Mouse (Mus musculus) liver, embryonic 16.5 days (tissue): ENCODE measurements around the gene Mpg. TPM values are rescaled to one million over a fixed set of nuclear protein-coding genes. Genes with fewer than 3 reads are reported as not detected.

Source experiments
- ATAC-seq: fragments of 200-750 bp; cut with Nextera tagmentation; 2 replicates; pipeline ENCODE4 v1.8.0; 2017; ENCODE audit warnings: low read depth, mild to moderate bottlenecking, moderate number of reproducible peaks, moderate library complexity
- H3K27ac ChIP-seq: fragments of 300-500 bp; sonication (generic); 2 replicates; pipeline ENCODE4 v1.5.1; 2014; ENCODE audit warnings: mild to moderate bottlenecking, low read length
- H3K27me3 ChIP-seq: fragments of 300-500 bp; sonication (generic); 2 replicates; pipeline ENCODE4 v1.6.1; 2014; ENCODE audit warnings: low read depth, low read length, mixed read lengths; ENCODE audit not compliant: control insufficient read depth, insufficient read depth
- H3K36me3 ChIP-seq: fragments of 300-500 bp; sonication (generic); 2 replicates; pipeline ENCODE4 v1.6.1; 2014; ENCODE audit warnings: mild to moderate bottlenecking; ENCODE audit not compliant: control insufficient read depth, insufficient read depth
- H3K4me1 ChIP-seq: fragments of 300-500 bp; sonication (generic); 2 replicates; pipeline ENCODE4 v1.6.1; 2014; ENCODE audit warnings: low read depth, low read length, mixed read lengths; ENCODE audit not compliant: control insufficient read depth
- H3K4me2 ChIP-seq: fragments of 300-500 bp; sonication (generic); 2 replicates; pipeline ENCODE4 v1.6.1; 2014; ENCODE audit warnings: low read depth, low read length, mixed read lengths
- H3K4me3 ChIP-seq: fragments of 300-500 bp; sonication (generic); 2 replicates; pipeline ENCODE4 v1.5.1; 2014; ENCODE audit warnings: low read depth, mild to moderate bottlenecking, low read length
- H3K9ac ChIP-seq: fragments of 300-500 bp; sonication (generic); 2 replicates; pipeline ENCODE4 v1.6.1; 2014; ENCODE audit warnings: low read depth, low read length
- H3K9me3 ChIP-seq: fragments of 300-500 bp; sonication (generic); replicated peaks from 2 replicates; pipeline ENCODE4 v1.6.1; 2016; ENCODE audit warnings: low read length; ENCODE audit not compliant: control insufficient read depth
- WGBS: fragments of 180-500 bp; shearing (Covaris S2); extraction: QIAGEN DNeasy Blood & Tissue Kit; methylation state at CpG from one replicate; pipeline ENCODE4 v1.1.7; 2014; ENCODE audit not compliant: insufficient replicate concordance; 5-methylcytosine and 5-hydroxymethylcytosine counted together
- polyA plus RNA-seq: library from polyadenylated mRNA; unstranded; fragments of >200 nt; fragmentation: Nextera tagmentation; extraction: Ambion mirVana; gene quantifications from 2 replicates; pipeline ENCODE4 v1.2.1, GENCODE M21; 2015

The Mpg gene
- polyA plus RNA-seq, 1 experiment from 2014 or later = 19.6 TPM

DNA sequence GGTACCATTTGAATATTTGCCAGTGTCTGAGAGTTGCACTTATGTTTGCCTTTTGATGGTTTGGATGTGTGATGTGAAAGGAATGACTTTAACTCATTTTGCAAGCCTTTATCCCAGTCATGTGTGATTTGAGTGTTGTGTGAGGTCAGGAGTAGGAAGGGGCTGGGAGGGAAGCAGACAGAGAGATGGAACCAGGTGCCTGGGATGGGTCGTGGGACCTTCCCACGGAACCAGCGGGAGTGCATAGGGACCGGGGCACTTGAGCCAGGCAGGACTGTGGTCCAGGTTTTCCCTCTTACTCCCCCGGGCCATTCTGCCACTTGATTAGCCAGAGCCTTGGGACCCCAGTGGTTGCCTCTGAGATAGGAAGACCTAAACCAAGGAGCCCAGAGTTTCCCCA is 41.7 kb downstream of the Mpg start:
- Histone ChIP-seq H3K4me1 (peaks cover 64% of the 10 kb centered on the region), H3K36me3 (no peaks in the 10 kb centered on the region), H3K27ac (peak overlapping the region; percentile 99), H3K27me3 (no peaks in the 10 kb centered on the region), H3K9ac (peak overlapping the region; percentile 98), H3K4me3 (peak overlapping the region; percentile 85), H3K9me3 (no peaks in the 10 kb centered on the region), H3K4me2 (peak overlapping the region; percentile 74)
- ATAC-seq = peak; percentile 3; the same call in 1 of the 2 replicates
- 17% methylated on average over 5 of the region's 5 CpGs for WGBS

DNA sequence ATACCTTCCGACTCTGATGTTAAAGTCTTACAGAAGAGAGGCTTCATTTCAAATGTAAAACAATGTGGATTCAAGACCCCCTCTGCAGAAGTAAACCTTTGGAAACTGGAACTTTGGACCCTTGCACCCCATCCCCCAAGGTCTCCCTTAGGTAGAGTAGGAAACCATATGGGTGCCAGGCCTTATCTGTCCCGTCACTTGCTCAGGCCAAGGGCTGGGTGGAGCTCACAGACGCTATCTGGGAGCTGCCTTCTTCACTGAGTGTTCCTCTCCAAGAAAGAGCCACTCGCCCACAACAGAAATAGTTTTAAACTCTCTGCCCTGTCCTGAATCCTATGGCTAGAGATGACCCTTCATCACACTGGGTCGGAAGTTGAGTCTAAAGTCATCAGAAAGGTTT is 42.6 kb downstream of the Mpg start:
- H3K27me3 ChIP-seq = no peaks in the 10 kb centered on the region
- H3K4me2 ChIP-seq = peak overlapping the region; percentile 74
- peak; percentile 87 for ATAC-seq
- peaks cover 57% of the 10 kb centered on the region for H3K4me1 ChIP-seq
- H3K9ac ChIP-seq = peak overlapping the region; percentile 98
- H3K36me3 ChIP-seq = no peaks in the 10 kb centered on the region
- H3K27ac ChIP-seq = peak overlapping the region; percentile 99
- 19% methylated on average over 5 of the region's 5 CpGs for WGBS
- peak overlapping the region; percentile 85 for H3K4me3 ChIP-seq
- no peaks in the 10 kb centered on the region for H3K9me3 ChIP-seq

- WGBS = 42% methylated on average over 4 of the region's 4 CpGs
- peaks cover 40% of the 10 kb centered on the region for H3K4me1 ChIP-seq
- H3K4me2 ChIP-seq = no peak overlapping the region
- no peaks in the 10 kb centered on the region for H3K36me3 ChIP-seq
- H3K4me3 ChIP-seq = no peak overlapping the region
- no peak for ATAC-seq
- H3K9ac ChIP-seq = peak overlapping the region; percentile 45
- no peaks in the 10 kb centered on the region for H3K9me3 ChIP-seq
- peak overlapping the region; percentile 73 for H3K27ac ChIP-seq
- no peaks in the 10 kb centered on the region for H3K27me3 ChIP-seq
Measured at GRCm38 (mm10) chr11:32271178-32271577, 44.9 kb downstream of the Mpg start.

- Histone ChIP-seq H3K9me3 (no peaks in the 10 kb centered on the region), H3K36me3 (no peaks in the 10 kb centered on the region), H3K9ac (0 out of 2 replicates have a peak within 1 kb of the TSS, but pooled peaks have one; percentile 23), H3K4me3 (no peak within 1 kb of the TSS), H3K4me2 (no peak within 1 kb of the TSS), H3K4me1 (peaks cover 25% of the 10 kb centered on the region), H3K27ac (peak within 1 kb of the TSS; percentile 43; the same call in 1 of the 2 replicates), H3K27me3 (peaks cover 16% of the 10 kb centered on the region)
- ATAC-seq = no peak
- WGBS = 72% methylated on average over 3 of the region's 3 CpGs
Measured at GRCm38 (mm10) chr11:32276347-32276746, 50.0 kb downstream of the Mpg start, which contains the start of gene Hba-x. Gene Hba-x, plus strand, starts transcription at chr11:32276400.

GRCm38 (mm10) chr11:32277736-32278457 is 51.6 kb downstream of the Mpg start:
- no peak for ATAC-seq
- 69% methylated on average over 21 of the region's 21 CpGs for WGBS
- Histone ChIP-seq H3K4me1 (peaks cover 29% of the 10 kb centered on the region), H3K36me3 (no peaks in the 10 kb centered on the region), H3K9me3 (no peaks in the 10 kb centered on the region), H3K27me3 (peaks cover 16% of the 10 kb centered on the region), H3K4me2 (no peak overlapping the region), H3K4me3 (no peak overlapping the region), H3K9ac (no peak overlapping the region), H3K27ac (no peak overlapping the region)

DNA sequence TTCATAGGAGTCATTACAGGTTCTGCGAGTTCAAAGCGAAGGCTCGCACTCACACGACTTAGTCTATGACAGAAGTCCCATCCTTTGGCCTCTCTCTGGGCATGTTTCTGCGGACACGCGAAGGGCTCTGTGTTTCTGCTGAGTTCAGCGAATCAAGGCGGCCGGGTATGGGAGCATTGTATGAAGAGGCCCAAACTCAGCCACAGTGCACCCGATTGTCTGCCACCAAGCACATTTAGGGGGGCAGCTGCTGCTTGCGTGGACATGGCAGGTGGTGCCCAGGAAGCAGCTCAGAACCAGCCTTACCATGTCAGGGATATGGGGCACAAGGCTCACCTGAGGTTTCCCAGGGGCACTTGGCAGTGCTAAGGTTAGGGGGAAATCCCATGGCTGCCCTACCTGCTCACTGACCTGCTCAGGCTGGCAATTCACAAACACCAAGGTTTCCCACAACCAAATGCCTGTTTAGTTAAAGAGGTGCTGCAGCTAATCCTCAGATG is 52.2 kb downstream of the Mpg start:
- H3K9ac ChIP-seq = peak overlapping the region; percentile 17; the same call in 1 of the 2 replicates
- 76% methylated on average over 12 of the region's 12 CpGs for WGBS

GRCm38 (mm10) chr11:32280646-32281045 is 54.3 kb downstream of the Mpg start:
- no peak for ATAC-seq
- Histone ChIP-seq H3K9ac (peak overlapping the region; percentile 78), H3K4me2 (peak overlapping the region; percentile 71), H3K4me1 (peaks cover 29% of the 10 kb centered on the region), H3K27ac (peak overlapping the region; percentile 98), H3K4me3 (no peak overlapping the region), H3K27me3 (peaks cover 16% of the 10 kb centered on the region), H3K9me3 (no peaks in the 10 kb centered on the region), H3K36me3 (no peaks in the 10 kb centered on the region)
- WGBS = 50% methylated on average over 2 of the region's 2 CpGs

More for the DNA sequence above, 52.2 kb downstream of the Mpg start:
- H3K4me3 ChIP-seq = no peak overlapping the region
- ATAC-seq = no peak
- no peaks in the 10 kb centered on the region for H3K36me3 ChIP-seq
- H3K27me3 ChIP-seq = peaks cover 16% of the 10 kb centered on the region
- H3K27ac ChIP-seq = no peak overlapping the region
- no peaks in the 10 kb centered on the region for H3K9me3 ChIP-seq
- H3K4me1 ChIP-seq = peaks cover 29% of the 10 kb centered on the region
- H3K4me2 ChIP-seq = no peak overlapping the region

DNA sequence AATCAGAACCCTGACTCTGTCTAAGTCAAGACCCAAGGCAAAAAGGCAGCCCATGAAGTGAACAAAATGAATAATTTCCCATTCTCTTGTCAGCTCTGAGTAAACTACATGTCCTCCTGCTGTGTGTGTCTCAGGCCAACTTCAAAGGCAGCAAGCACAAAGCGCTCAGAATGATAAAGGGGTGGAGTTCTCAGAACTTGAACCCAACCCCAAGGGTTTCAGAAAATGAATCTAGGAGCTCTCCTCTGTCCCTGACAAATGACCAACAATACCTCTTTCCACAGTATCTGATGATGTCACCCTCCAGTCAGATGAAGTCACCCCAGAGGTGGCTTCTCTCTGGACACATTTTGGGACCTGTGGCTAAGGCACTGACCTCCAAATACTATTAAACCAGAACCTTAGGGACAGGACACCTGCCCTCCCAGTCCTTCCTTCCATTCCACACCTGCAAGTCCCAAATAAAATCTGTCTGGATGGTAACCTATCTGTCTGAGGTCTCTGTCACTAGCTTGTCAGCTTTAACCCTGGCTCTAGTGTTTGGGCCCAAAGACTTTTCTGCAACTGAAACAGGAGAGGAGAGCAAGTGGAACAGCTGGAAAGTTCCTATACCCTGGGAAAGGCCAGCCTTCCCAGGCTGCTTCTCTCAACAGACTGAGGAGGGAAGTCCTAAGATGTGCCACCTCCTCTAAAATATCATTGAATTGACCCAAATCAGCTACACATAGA is 55.3 kb downstream of the Mpg start:
- Histone ChIP-seq H3K27ac (peak overlapping the region; percentile 98), H3K4me3 (peak overlapping the region; percentile 14), H3K9ac (peak overlapping the region; percentile 78)

More for the DNA sequence above, 55.3 kb downstream of the Mpg start:
- no peaks in the 10 kb centered on the region for H3K9me3 ChIP-seq
- H3K27me3 ChIP-seq = peaks cover 16% of the 10 kb centered on the region
- peak overlapping the region; percentile 71 for H3K4me2 ChIP-seq
- no peak for ATAC-seq
- 25% methylated on average over 1 of the region's 1 CpGs for WGBS
- H3K4me1 ChIP-seq = peaks cover 27% of the 10 kb centered on the region
- no peaks in the 10 kb centered on the region for H3K36me3 ChIP-seq
